Mouse (Mus musculus) intestine, postnatal 0 days (tissue): ENCODE measurements around the gene Ang. TPM values are rescaled to one million over a fixed set of nuclear protein-coding genes. Genes with fewer than 3 reads are reported as not detected.

Source experiments
- ATAC-seq: fragments of 200-750 bp; cut with Nextera tagmentation; 2 replicates; pipeline ENCODE4 v1.8.0; 2017; ENCODE audit warnings: mild to moderate bottlenecking, moderate TSS enrichment, moderate library complexity
- H3K27ac ChIP-seq: fragments of 300-500 bp; sonication (generic); 2 replicates; pipeline ENCODE4 v1.5.1; 2014; ENCODE audit warnings: mild to moderate bottlenecking, low read depth, low read length, moderate library complexity
- H3K27me3 ChIP-seq: fragments of 300-500 bp; sonication (generic); replicated peaks from 2 replicates; pipeline ENCODE4 v1.6.1; 2014; ENCODE audit warnings: low read length, mixed read lengths; ENCODE audit not compliant: control insufficient read depth, insufficient read depth
- H3K36me3 ChIP-seq: fragments of 300-500 bp; sonication (generic); 2 replicates; pipeline ENCODE4 v1.6.1; 2014; ENCODE audit warnings: mild to moderate bottlenecking, moderate library complexity; ENCODE audit not compliant: control insufficient read depth, insufficient read depth
- H3K4me1 ChIP-seq: fragments of 300-500 bp; sonication (generic); replicated peaks from 2 replicates; pipeline ENCODE4 v1.6.1; 2014; ENCODE audit warnings: antibody characterized with exemption, low read length, mixed read lengths; ENCODE audit not compliant: control insufficient read depth, insufficient read depth
- H3K4me2 ChIP-seq: fragments of 300-500 bp; sonication (generic); replicated peaks from 2 replicates; pipeline ENCODE4 v1.6.1; 2014; ENCODE audit warnings: low read depth, mild to moderate bottlenecking, moderate library complexity
- H3K4me3 ChIP-seq: fragments of 300-500 bp; sonication (generic); 2 replicates; pipeline ENCODE4 v1.5.1; 2014; ENCODE audit warnings: low read depth, low read length
- H3K9ac ChIP-seq: fragments of 300-500 bp; sonication (generic); 2 replicates; pipeline ENCODE4 v1.6.1; 2014; ENCODE audit warnings: mild to moderate bottlenecking, low read depth, low read length
- H3K9me3 ChIP-seq: fragments of 300-500 bp; sonication (generic); 2 replicates; pipeline ENCODE4 v1.6.1; 2016; ENCODE audit warnings: mixed run types; ENCODE audit not compliant: control insufficient read depth
- CTCF ChIP-seq: sonication (generic); IDR thresholded peaks from 2 replicates; pipeline ENCODE4 v1.5.1; 2016; ENCODE audit warnings: low read depth, mild to moderate bottlenecking, control low read depth, antibody characterized with exemption, moderate library complexity
- WGBS: fragments of 180-500 bp; shearing (Covaris S2); extraction: QIAGEN DNeasy Blood & Tissue Kit; methylation state at CpG from one replicate; pipeline ENCODE4 v1.1.7; 2014; 5-methylcytosine and 5-hydroxymethylcytosine counted together
- polyA plus RNA-seq: library from polyadenylated mRNA; unstranded; fragments of >200 nt; fragmentation: Nextera tagmentation; extraction: Ambion mirVana; gene quantifications from 2 replicates; pipeline ENCODE4 v1.2.1, GENCODE M21; 2015

The Ang gene
- polyA plus RNA-seq, result 114 and 119 TPM in 2 replicates

DNA sequence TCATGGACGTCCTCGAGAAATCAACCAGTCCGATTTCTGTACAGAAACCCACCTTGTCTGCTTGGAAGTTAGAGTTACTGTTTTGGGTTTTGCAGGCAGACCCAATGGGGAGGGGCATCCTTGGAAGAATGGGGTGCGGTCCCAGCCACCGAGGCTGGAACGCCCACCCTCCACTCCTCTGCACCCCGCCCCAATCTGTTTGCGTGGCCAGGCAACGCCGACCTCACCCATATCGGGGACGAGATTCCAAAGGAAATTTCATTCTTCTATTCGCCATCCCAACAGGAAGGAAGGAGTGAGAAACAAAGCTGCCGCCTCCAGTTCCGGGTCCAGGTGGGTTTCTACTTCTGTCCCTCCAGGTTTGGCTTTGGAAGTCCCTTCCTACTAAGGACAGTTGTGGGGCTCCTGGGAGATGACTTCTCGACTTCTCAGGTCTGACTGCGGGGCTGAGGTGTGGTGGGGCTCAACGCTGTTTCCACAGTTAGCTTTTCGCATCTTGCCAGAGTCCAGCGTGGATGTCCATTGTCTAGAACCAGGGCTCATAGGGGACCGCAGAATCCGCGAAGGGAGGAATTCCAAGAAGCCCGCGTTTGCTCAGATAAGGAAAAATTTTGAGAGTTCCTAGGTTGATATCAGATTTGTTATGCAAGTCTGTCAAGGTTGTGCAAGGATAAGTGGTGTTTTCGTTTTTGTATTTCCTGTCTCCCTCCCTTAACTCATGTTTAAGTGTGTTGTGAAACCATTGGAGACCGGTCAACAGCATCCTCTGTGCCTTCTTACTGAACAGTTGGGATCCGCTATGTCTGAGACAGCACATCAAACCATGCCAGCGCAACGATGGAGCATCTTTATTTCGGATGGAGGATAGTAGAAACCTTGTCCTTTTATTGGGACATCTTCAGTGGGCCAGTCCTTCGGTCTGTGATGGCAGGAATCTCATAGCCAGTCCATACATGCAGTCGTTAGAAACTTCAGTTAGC lies at the start of gene Ang, which contains the start of gene Rnase4:
Ang (plus strand) TSS at position 230 of the 980 bp plus-strand sequence.
Rnase4 (plus strand) TSS at position 157 of the 980 bp plus-strand sequence.
- Histone ChIP-seq H3K27ac (peak within 1 kb of the TSS; percentile 93), H3K9ac (peak within 1 kb of the TSS; percentile 68), H3K4me1 (no peaks in the 10 kb centered on the region; the same call in 1 of the 2 replicates), H3K9me3 (no peaks in the 10 kb centered on the region), H3K4me2 (peak within 1 kb of the TSS; percentile 82), H3K27me3 (no peaks in the 10 kb centered on the region), H3K4me3 (peak within 1 kb of the TSS; percentile 76), H3K36me3 (no peaks in the 10 kb centered on the region)
- ATAC-seq, result no peak
- TF ChIP-seq CTCF, result no peak
- 4% methylated on average over 33 of the region's 33 CpGs for WGBS

DNA sequence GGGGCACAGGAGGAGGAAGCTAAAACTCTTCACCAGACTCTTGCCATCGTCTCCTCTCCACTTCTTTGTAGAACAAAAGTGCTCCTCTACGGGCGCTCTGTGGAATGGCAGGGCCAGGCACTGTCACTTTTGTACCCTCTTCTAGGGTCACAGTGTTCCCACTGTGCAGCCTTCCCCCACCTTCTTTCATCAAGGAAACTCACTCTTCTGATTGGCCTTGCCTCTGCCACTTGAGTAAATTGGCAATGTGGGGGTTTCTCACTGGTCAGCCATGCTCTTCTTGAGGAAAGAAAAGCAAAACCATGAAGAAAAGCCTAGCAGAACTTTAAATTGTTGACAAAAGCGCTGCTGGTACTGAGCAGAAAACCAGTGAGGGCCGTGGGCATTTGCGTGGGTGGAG lies 49.2 kb upstream of the Ang start, which contains the start of gene Rnase9:
Rnase9 (minus strand) TSS at position 101 of the 400 bp plus-strand sequence.
- Histone ChIP-seq H3K9ac (no peak within 1 kb of the TSS), H3K4me3 (no peak within 1 kb of the TSS), H3K27me3 (no peaks in the 10 kb centered on the region), H3K36me3 (no peaks in the 10 kb centered on the region), H3K4me1 (no peaks in the 10 kb centered on the region), H3K4me2 (no peak within 1 kb of the TSS), H3K9me3 (no peaks in the 10 kb centered on the region), H3K27ac (no peak within 1 kb of the TSS)
- WGBS, result 82% methylated on average over 6 of the region's 6 CpGs
- no peak for ATAC-seq
- no peak for TF ChIP-seq CTCF

DNA sequence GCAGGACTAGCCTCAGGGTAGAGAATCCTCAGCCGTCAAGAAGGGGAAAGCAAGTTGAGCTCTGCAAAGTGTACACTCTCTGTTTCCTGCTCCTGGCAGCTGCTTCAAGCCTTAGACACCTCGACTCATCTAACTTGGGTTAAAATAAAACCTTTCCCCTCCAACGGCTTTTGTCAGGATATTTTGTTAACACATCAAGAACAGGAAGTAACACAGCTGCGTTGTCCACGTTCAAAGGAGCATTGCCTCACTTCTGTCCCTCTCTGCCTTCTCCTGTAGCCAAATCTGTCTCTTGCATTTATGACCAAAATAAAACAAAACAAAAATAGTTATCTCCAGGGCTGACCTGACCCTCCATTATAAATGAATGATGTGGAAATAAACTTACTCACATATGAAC lies 43.1 kb upstream of the Ang start:
- no peak for ATAC-seq
- TF ChIP-seq CTCF, result no peak
- Histone ChIP-seq H3K27me3 (no peaks in the 10 kb centered on the region), H3K36me3 (no peaks in the 10 kb centered on the region), H3K4me2 (no peak overlapping the region), H3K27ac (no peak overlapping the region), H3K4me3 (no peak overlapping the region), H3K4me1 (no peaks in the 10 kb centered on the region), H3K9ac (no peak overlapping the region), H3K9me3 (no peaks in the 10 kb centered on the region)
- 35% methylated on average over 5 of the region's 5 CpGs for WGBS

- Histone ChIP-seq H3K4me3 (no peak within 1 kb of the TSS), H3K36me3 (no peaks in the 10 kb centered on the region), H3K27me3 (no peaks in the 10 kb centered on the region), H3K4me1 (no peaks in the 10 kb centered on the region), H3K27ac (no peak within 1 kb of the TSS), H3K4me2 (no peak within 1 kb of the TSS), H3K9me3 (no peaks in the 10 kb centered on the region), H3K9ac (no peak within 1 kb of the TSS)
- no peak for ATAC-seq
- no peak for TF ChIP-seq CTCF
- 79% methylated on average over 2 of the region's 2 CpGs for WGBS
These were observed 40.9 kb upstream of the Ang start, which contains the start of gene Rnase11 for GRCm38 (mm10) chr14:51050063-51050462. TSS of gene Rnase11 (minus strand) at chr14:51050163.

GRCm38 (mm10) chr14:51051941-51052340 lies 39.0 kb upstream of the Ang start:
- no peaks in the 10 kb centered on the region for H3K9me3 ChIP-seq
- TF ChIP-seq CTCF, result no peak
- H3K4me2 ChIP-seq, result no peak overlapping the region
- H3K36me3 ChIP-seq, result no peaks in the 10 kb centered on the region
- no peak overlapping the region for H3K4me3 ChIP-seq
- no peak overlapping the region for H3K27ac ChIP-seq
- no peak overlapping the region for H3K9ac ChIP-seq
- 61% methylated on average over 5 of the region's 5 CpGs for WGBS
- H3K27me3 ChIP-seq, result no peaks in the 10 kb centered on the region
- no peaks in the 10 kb centered on the region for H3K4me1 ChIP-seq
- ATAC-seq, result no peak

GRCm38 (mm10) chr14:51053176-51053575 lies 37.8 kb upstream of the Ang start:
- Histone ChIP-seq H3K9ac (no peak overlapping the region), H3K27ac (no peak overlapping the region), H3K4me3 (no peak overlapping the region), H3K9me3 (no peaks in the 10 kb centered on the region), H3K4me2 (no peak overlapping the region), H3K4me1 (no peaks in the 10 kb centered on the region), H3K27me3 (no peaks in the 10 kb centered on the region), H3K36me3 (no peaks in the 10 kb centered on the region)
- no peak for TF ChIP-seq CTCF
- ATAC-seq, result no peak
- 57% methylated on average over 5 of the region's 5 CpGs for WGBS
